Mouse (Mus musculus): ENCODE measurements at regions not wholly inside any gene's neighbourhood (a gene's known extent, or its start where the extent isn't known, plus 50 kb on each side); places are given as distances from the start of the nearest gene placed in this dataset.

- no peak for TF ChIP-seq CTCF (IDR thresholded peaks at IDR 0.05; ENCODE audit: low read depth, low read length)
- no peak for TF ChIP-seq EP300 (IDR thresholded peaks at IDR 0.05; ENCODE audit: insufficient read depth, low read depth, low read length)
- TF ChIP-seq POLR2A (IDR thresholded peaks at IDR 0.05; ENCODE audit: insufficient read depth, low read length) = no peak
Measured at GRCm38 (mm10) chr12:77657878-77658277, 420.0 kb downstream of the Fut8 start.
